Mouse (Mus musculus) adrenal gland (tissue): ENCODE results near the gene Fopnl.

Experiments
- intact Hi-C: fragments of 180-260 bp; cut with DNase I; formaldehyde crosslinking; loops from one replicate; pipeline ENCODE4 v1.15.1; 2025

Gene Fopnl

GRCm38 (mm10) chr16:14308245-14309073 is 8.7 kb downstream of the Fopnl start:
- intact Hi-C loops: no loop called here

GRCm38 (mm10) chr16:14307373-14307772 is 9.8 kb downstream of the Fopnl start:
- intact Hi-C loops: no loop called here

- intact Hi-C loops: no loop called here
These were observed 10.8 kb downstream of the Fopnl start for GRCm38 (mm10) chr16:14306451-14306850.

- intact Hi-C loops: no loop called here
These were observed 12.4 kb downstream of the Fopnl start for GRCm38 (mm10) chr16:14304791-14305190.

- intact Hi-C loops: no loop called here
These were observed 13.5 kb downstream of the Fopnl start for GRCm38 (mm10) chr16:14303676-14304075.

- intact Hi-C loops: no loop called here
These were observed 14.1 kb downstream of the Fopnl start for GRCm38 (mm10) chr16:14303148-14303547.

- intact Hi-C loops: no loop called here
These were observed 18.7 kb downstream of the Fopnl start for GRCm38 (mm10) chr16:14298461-14298860.

GRCm38 (mm10) chr16:14297746-14298145 is 19.5 kb downstream of the Fopnl start:
- intact Hi-C loops: no loop called here

- intact Hi-C loops: no loop called here
These were observed 20.1 kb downstream of the Fopnl start for GRCm38 (mm10) chr16:14297137-14297536.

- intact Hi-C loops: no loop called here
These were observed 20.6 kb downstream of the Fopnl start for GRCm38 (mm10) chr16:14296544-14297124.

GRCm38 (mm10) chr16:14295291-14295690 is 21.9 kb downstream of the Fopnl start:
- intact Hi-C loops: no loop called here

- intact Hi-C loops: no loop called here
These were observed 24.7 kb downstream of the Fopnl start for GRCm38 (mm10) chr16:14292205-14293199.

- intact Hi-C loops: no loop called here
These were observed 26.0 kb downstream of the Fopnl start, which contains the start of gene Myh11 for GRCm38 (mm10) chr16:14291223-14291622. Gene Myh11, minus strand, starts transcription at chr16:14291372.

GRCm38 (mm10) chr16:14272374-14272965 is 44.7 kb downstream of the Fopnl start:
- intact Hi-C loops: no loop called here

GRCm38 (mm10) chr16:14265203-14265920 is 51.8 kb downstream of the Fopnl start:
- intact Hi-C loops: no loop called here

- intact Hi-C loops: no loop called here
These were observed 52.7 kb downstream of the Fopnl start for GRCm38 (mm10) chr16:14264504-14264903.

GRCm38 (mm10) chr16:14263241-14263640 is 54.0 kb downstream of the Fopnl start:
- intact Hi-C loops: no loop called here

- intact Hi-C loops: no loop called here
These were observed 54.8 kb downstream of the Fopnl start for GRCm38 (mm10) chr16:14262410-14262809.

GRCm38 (mm10) chr16:14258856-14259255 is 58.3 kb downstream of the Fopnl start:
- intact Hi-C loops: no loop called here

- intact Hi-C loops: no loop called here
These were observed 63.6 kb downstream of the Fopnl start for GRCm38 (mm10) chr16:14253586-14253985.
